Mouse (Mus musculus): ENCODE results near the gene Epor. TPM values are rescaled to one million over a fixed set of nuclear protein-coding genes. Genes with fewer than 3 reads are reported as not detected.

Epor gene
- polyA plus RNA-seq, 1 experiment from 2014 or later, result 1.4 TPM

DNA sequence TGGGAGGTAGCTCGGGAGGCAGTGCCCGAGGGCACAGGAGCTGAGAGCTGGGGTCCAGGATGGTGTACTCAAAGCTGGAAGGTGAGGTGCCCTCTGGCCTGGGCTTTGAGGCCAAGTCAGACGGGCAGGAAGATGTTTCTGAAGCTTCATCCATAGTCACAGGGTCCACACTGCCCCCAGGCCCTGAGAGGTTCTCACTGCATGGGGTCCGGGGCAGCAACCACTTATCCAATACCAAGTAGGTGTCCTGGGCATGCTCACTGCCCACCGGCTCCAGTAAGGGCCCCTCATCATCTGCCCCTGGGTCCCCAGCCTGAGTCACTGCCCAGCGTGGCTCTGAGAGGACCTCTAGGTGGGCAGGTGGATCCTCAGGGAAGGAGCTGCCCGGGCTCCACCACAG, 4.1 kb downstream of the Epor start:
- Histone ChIP-seq H3K27me3 (ENCODE audit: control insufficient read depth, insufficient read depth, low read depth, low read length) (peaks cover 49% of the 10 kb centered on the region), H3K9me3 (replicated peaks; ENCODE audit: control insufficient read depth, low read length, poor library complexity, severe bottlenecking) (no peaks in the 10 kb centered on the region), H3K9ac (ENCODE audit: low read depth, low read length) (no peak overlapping the region), H3K36me3 (ENCODE audit: control insufficient read depth, insufficient read depth, low read length) (no peaks in the 10 kb centered on the region), H3K4me1 (ENCODE audit: control insufficient read depth, insufficient read depth, low read length) (peaks cover 28% of the 10 kb centered on the region), H3K4me2 (ENCODE audit: low read length) (no peak overlapping the region), H3K27ac (ENCODE audit: low read length) (no peak overlapping the region), H3K4me3 (ENCODE audit: low read depth, low read length) (no peak overlapping the region)
- no peak for ATAC-seq
- 93% methylated on average over 7 of the region's 7 CpGs for WGBS

DNA sequence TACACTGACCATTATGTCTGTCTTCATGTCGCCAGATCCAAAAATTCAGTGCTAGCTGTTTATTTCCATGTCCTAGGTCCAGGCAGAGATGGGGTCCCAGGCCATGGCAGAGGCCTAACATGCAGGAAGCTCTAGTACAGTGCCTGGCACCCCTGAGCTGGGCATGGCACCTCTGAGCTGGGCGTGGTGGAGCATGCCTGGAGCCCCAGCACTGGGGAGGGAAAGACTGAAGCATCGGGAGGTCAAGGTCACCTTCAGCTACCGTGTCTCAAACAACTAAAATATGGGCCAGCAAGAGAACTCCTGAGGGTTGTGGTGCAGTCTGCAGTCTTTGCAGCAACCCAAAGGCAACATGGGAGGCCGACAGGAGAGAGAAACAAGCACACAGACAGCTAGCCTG, 4.9 kb downstream of the Epor start:
- 90% methylated on average over 5 of the region's 5 CpGs for WGBS
- H3K36me3 ChIP-seq (ENCODE audit: control insufficient read depth, insufficient read depth, low read length), result no peaks in the 10 kb centered on the region
- peaks cover 35% of the 10 kb centered on the region for H3K4me1 ChIP-seq (ENCODE audit: control insufficient read depth, insufficient read depth, low read length)
- no peak overlapping the region for H3K4me3 ChIP-seq (ENCODE audit: low read depth, low read length)
- H3K27me3 ChIP-seq (ENCODE audit: control insufficient read depth, insufficient read depth, low read depth, low read length), result peaks cover 43% of the 10 kb centered on the region
- no peak overlapping the region for H3K4me2 ChIP-seq (ENCODE audit: low read length)
- H3K9me3 ChIP-seq (replicated peaks; ENCODE audit: control insufficient read depth, low read length, poor library complexity, severe bottlenecking), result no peaks in the 10 kb centered on the region
- H3K27ac ChIP-seq (ENCODE audit: low read length), result no peak overlapping the region
- no peak overlapping the region for H3K9ac ChIP-seq (ENCODE audit: low read depth, low read length)
- ATAC-seq, result no peak

DNA sequence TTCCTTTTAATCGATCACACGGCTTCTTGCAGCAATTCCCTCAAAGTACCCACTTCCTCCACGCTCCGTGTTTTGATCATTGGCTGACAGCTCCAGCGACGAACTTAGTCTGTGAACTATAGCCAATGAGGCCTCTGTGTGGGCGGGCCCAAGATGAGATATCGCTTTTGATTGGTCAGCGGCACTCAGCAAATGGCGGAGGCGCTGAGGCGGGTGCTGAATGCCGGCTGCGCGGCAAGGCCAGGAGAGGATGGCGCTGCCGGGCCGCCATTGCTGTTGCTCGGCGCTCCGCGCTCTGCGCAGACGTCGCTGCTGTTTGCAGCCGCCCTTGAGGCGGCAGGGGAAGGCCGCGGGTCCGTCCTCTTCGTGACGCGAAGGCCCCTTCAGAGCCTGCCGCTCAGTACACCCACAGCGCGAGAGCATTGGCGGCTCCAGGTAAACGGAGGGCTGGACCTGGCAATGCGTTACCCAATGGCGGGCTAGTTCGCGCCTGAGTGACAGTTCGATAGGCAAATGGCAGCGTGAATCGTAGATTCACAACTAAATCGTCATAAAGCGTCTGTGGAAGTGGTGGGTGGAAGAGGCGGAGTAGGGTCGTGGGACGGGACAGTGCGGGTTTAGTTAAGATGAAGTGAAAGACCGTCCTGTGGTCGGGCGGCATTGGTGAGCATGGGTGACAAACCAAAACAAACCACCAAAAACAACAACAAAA, 7.6 kb downstream of the Epor start, which contains the start of gene Swsap1:
Gene Swsap1, plus strand, starts transcription at position 186 of the 712 bp plus-strand sequence.
- peak within 1 kb of the TSS; percentile 59 for H3K4me3 ChIP-seq (ENCODE audit: low read depth, low read length)
- WGBS, result under 1% methylated on average over 52 of the region's 54 CpGs
- peak within 1 kb of the TSS; percentile 81 for H3K9ac ChIP-seq (ENCODE audit: low read depth, low read length)
- peak within 1 kb of the TSS; percentile 96 for H3K27ac ChIP-seq (ENCODE audit: low read length)
- no peaks in the 10 kb centered on the region for H3K9me3 ChIP-seq (replicated peaks; ENCODE audit: control insufficient read depth, low read length, poor library complexity, severe bottlenecking)
- ATAC-seq, result peak; percentile 98
- H3K27me3 ChIP-seq (ENCODE audit: control insufficient read depth, insufficient read depth, low read depth, low read length), result peaks cover 17% of the 10 kb centered on the region
- peaks cover 25% of the 10 kb centered on the region for H3K4me1 ChIP-seq (ENCODE audit: control insufficient read depth, insufficient read depth, low read length)
- H3K36me3 ChIP-seq (ENCODE audit: control insufficient read depth, insufficient read depth, low read length), result no peaks in the 10 kb centered on the region
- H3K4me2 ChIP-seq (ENCODE audit: low read length), result peak within 1 kb of the TSS; percentile 71

DNA sequence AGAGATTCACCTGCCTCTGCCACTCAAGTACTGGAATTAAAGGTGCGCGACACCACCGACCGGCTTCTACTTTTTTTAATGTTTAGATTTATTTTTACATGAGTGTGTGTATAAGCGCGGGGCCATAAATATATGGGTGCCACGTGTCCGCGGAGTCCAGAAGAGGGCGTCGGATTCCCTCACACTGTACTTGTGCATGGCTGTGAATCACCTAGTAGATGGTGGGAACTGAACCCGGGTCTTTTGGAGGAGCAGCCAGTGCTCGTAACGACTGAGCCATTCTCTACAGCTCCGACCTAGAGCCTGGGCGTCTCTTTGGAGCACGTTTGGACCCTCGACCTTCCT, 8.1 kb downstream of the Epor start:
- Histone ChIP-seq H3K4me3 (ENCODE audit: low read depth, low read length) (peak overlapping the region; percentile 59), H3K27ac (ENCODE audit: low read length) (peak overlapping the region; percentile 89), H3K9me3 (replicated peaks; ENCODE audit: control insufficient read depth, low read length, poor library complexity, severe bottlenecking) (no peaks in the 10 kb centered on the region), H3K27me3 (ENCODE audit: control insufficient read depth, insufficient read depth, low read depth, low read length) (peaks cover 12% of the 10 kb centered on the region), H3K4me2 (ENCODE audit: low read length) (peak overlapping the region; percentile 71), H3K4me1 (ENCODE audit: control insufficient read depth, insufficient read depth, low read length) (peaks cover 23% of the 10 kb centered on the region), H3K36me3 (ENCODE audit: control insufficient read depth, insufficient read depth, low read length) (no peaks in the 10 kb centered on the region), H3K9ac (ENCODE audit: low read depth, low read length) (peak overlapping the region; percentile 36; the same call in 1 of the 2 replicates)
- ATAC-seq, result peak; percentile 63
- 3% methylated on average over 18 of the region's 18 CpGs for WGBS

DNA sequence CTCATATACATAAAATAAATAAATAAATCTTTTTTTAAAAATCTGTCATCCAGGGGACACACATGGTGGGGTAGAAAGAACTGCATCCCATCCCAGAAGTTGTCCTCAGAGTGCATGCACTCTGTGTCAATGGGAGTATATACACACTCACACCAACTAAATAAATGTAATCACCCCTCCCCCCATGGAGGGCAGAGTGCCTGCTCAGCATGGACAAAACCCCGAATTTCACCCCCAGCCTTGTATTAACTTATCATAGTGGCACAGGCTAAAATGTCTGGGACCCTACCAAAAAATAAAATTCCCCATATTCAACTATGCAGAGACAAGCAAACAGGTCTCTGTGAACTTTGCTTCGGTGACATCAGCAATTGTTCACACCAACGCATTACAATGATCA, 8.7 kb downstream of the Epor start:
- Histone ChIP-seq H3K4me3 (ENCODE audit: low read depth, low read length) (no peak overlapping the region), H3K9ac (ENCODE audit: low read depth, low read length) (no peak overlapping the region), H3K4me1 (ENCODE audit: control insufficient read depth, insufficient read depth, low read length) (peaks cover 23% of the 10 kb centered on the region), H3K27ac (ENCODE audit: low read length) (no peak overlapping the region), H3K36me3 (ENCODE audit: control insufficient read depth, insufficient read depth, low read length) (no peaks in the 10 kb centered on the region), H3K27me3 (ENCODE audit: control insufficient read depth, insufficient read depth, low read depth, low read length) (peaks cover 6% of the 10 kb centered on the region), H3K9me3 (replicated peaks; ENCODE audit: control insufficient read depth, low read length, poor library complexity, severe bottlenecking) (no peaks in the 10 kb centered on the region), H3K4me2 (ENCODE audit: low read length) (no peak overlapping the region)
- no peak for ATAC-seq
- WGBS, result 71% methylated on average over 3 of the region's 3 CpGs

DNA sequence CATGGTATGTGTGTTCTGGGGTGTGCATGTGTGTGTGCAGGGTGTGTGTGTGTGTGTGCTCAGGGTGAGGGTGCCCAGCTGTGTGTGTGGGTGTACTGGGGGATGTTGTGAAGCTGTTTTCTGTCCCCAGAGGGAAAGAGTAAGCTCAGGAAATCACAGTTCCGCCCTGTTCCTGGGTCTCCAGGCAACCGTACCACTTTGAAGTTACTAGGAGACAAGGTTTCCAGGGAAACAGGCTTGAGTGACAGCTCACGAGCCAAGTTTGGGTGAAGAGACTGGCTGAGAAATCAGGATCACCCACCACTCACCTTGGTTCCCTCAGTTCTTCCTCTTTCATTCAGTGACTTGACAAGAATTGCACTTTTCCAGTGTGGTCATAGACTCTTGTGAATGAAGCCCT, 9.7 kb downstream of the Epor start:
- no peaks in the 10 kb centered on the region for H3K27me3 ChIP-seq (ENCODE audit: control insufficient read depth, insufficient read depth, low read depth, low read length)
- H3K27ac ChIP-seq (ENCODE audit: low read length), result peak overlapping the region; percentile 71
- peaks cover 23% of the 10 kb centered on the region for H3K4me1 ChIP-seq (ENCODE audit: control insufficient read depth, insufficient read depth, low read length)
- WGBS, result 0% methylated on average over 3 of the region's 3 CpGs
- ATAC-seq, result peak; percentile 15
- no peaks in the 10 kb centered on the region for H3K36me3 ChIP-seq (ENCODE audit: control insufficient read depth, insufficient read depth, low read length)
- no peak overlapping the region for H3K4me3 ChIP-seq (ENCODE audit: low read depth, low read length)
- peak overlapping the region; percentile 17; the same call in 1 of the 2 replicates for H3K4me2 ChIP-seq (ENCODE audit: low read length)
- H3K9me3 ChIP-seq (replicated peaks; ENCODE audit: control insufficient read depth, low read length, poor library complexity, severe bottlenecking), result no peaks in the 10 kb centered on the region
- no peak overlapping the region for H3K9ac ChIP-seq (ENCODE audit: low read depth, low read length)

DNA sequence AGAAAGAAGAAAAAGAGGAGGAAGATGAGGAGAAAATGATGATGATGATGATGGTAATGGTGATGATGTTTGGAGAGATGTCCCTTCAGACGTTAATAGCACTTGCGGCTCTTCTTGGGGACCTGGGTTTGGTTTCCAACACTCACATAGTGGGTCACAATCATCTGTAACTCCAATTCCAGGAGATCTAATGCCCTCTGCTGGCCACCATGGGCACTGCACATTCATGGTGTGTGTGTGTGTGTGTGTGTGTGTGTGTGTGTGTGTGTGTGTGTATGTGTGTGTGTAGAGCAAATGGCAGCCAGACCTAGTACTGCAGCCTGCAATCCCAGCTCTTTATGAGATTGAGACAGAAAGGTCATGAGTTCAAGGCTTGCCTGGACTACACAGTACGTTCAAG, 11.3 kb downstream of the Epor start:
- no peak for ATAC-seq
- Histone ChIP-seq H3K9me3 (replicated peaks; ENCODE audit: control insufficient read depth, low read length, poor library complexity, severe bottlenecking) (no peaks in the 10 kb centered on the region), H3K4me3 (ENCODE audit: low read depth, low read length) (no peak overlapping the region), H3K4me2 (ENCODE audit: low read length) (no peak overlapping the region), H3K27ac (ENCODE audit: low read length) (no peak overlapping the region), H3K4me1 (ENCODE audit: control insufficient read depth, insufficient read depth, low read length) (peaks cover 23% of the 10 kb centered on the region), H3K9ac (ENCODE audit: low read depth, low read length) (no peak overlapping the region), H3K27me3 (ENCODE audit: control insufficient read depth, insufficient read depth, low read depth, low read length) (no peaks in the 10 kb centered on the region), H3K36me3 (ENCODE audit: control insufficient read depth, insufficient read depth, low read length) (0 out of 2 replicates have a peak, but pooled peaks cover 4% of the 10 kb centered on the region)
- WGBS, result 80% methylated on average over 3 of the region's 3 CpGs

DNA sequence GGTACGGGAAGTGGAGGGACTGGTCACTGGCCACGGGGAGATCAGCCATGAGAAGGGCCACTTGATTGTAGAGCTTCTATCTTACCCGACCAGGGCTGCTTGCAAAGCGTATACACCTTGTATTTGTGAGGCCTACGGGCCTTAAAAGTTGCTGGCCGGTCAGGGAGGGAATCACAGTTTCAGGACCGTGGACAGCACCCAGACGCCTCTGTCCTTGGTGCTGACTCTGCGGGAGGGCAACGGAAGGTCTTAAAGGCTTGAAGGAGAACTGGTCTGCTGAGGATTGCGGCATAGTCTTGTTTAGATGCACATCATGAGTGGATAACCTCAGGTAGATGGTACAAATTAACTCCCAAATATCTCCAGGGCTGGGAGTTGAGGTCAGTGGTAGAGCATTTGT, 13.0 kb downstream of the Epor start:
- peaks cover 17% of the 10 kb centered on the region for H3K4me1 ChIP-seq (ENCODE audit: control insufficient read depth, insufficient read depth, low read length)
- peaks cover 6% of the 10 kb centered on the region; the same call in 1 of the 2 replicates for H3K36me3 ChIP-seq (ENCODE audit: control insufficient read depth, insufficient read depth, low read length)
- no peaks in the 10 kb centered on the region for H3K27me3 ChIP-seq (ENCODE audit: control insufficient read depth, insufficient read depth, low read depth, low read length)
- no peak overlapping the region for H3K27ac ChIP-seq (ENCODE audit: low read length)
- H3K9me3 ChIP-seq (replicated peaks; ENCODE audit: control insufficient read depth, low read length, poor library complexity, severe bottlenecking), result no peaks in the 10 kb centered on the region
- no peak overlapping the region for H3K9ac ChIP-seq (ENCODE audit: low read depth, low read length)
- no peak overlapping the region for H3K4me2 ChIP-seq (ENCODE audit: low read length)
- no peak overlapping the region for H3K4me3 ChIP-seq (ENCODE audit: low read depth, low read length)
- no peak for ATAC-seq
- 19% methylated on average over 11 of the region's 11 CpGs for WGBS

DNA sequence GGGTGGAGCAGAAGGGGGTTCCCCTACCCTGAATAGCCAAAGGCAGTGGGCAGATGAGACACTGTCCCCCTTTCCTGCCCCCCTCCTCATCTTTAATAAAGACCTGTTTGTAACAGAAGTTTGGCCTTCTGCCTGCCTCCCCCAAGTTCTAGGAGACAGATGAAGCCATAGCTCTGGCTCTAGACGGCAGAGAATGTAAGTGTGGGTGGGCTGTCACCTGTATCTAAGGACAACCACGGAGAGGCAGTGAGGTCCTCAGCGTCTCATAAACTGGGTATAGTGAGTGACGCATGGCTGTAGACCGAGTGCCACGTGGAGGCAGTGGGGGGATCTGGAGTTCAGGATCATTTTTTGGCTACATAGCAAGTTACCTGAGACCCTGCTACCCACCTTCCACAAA, 14.5 kb downstream of the Epor start:
- ATAC-seq, result no peak
- WGBS, result 65% methylated on average over 6 of the region's 6 CpGs
- Histone ChIP-seq H3K4me3 (ENCODE audit: low read depth, low read length) (no peak overlapping the region), H3K27me3 (ENCODE audit: control insufficient read depth, insufficient read depth, low read depth, low read length) (no peaks in the 10 kb centered on the region), H3K4me1 (ENCODE audit: control insufficient read depth, insufficient read depth, low read length) (peaks cover 7% of the 10 kb centered on the region), H3K9ac (ENCODE audit: low read depth, low read length) (no peak overlapping the region), H3K9me3 (replicated peaks; ENCODE audit: control insufficient read depth, low read length, poor library complexity, severe bottlenecking) (no peaks in the 10 kb centered on the region), H3K36me3 (ENCODE audit: control insufficient read depth, insufficient read depth, low read length) (peaks cover 6% of the 10 kb centered on the region; the same call in 1 of the 2 replicates), H3K27ac (ENCODE audit: low read length) (no peak overlapping the region), H3K4me2 (ENCODE audit: low read length) (no peak overlapping the region)
